Mouse (Mus musculus): ENCODE measurements at regions not wholly inside any gene's neighbourhood (a gene's known extent, or its start where the extent isn't known, plus 50 kb on each side); places are given as distances from the start of the nearest gene placed in this dataset.

DNA sequence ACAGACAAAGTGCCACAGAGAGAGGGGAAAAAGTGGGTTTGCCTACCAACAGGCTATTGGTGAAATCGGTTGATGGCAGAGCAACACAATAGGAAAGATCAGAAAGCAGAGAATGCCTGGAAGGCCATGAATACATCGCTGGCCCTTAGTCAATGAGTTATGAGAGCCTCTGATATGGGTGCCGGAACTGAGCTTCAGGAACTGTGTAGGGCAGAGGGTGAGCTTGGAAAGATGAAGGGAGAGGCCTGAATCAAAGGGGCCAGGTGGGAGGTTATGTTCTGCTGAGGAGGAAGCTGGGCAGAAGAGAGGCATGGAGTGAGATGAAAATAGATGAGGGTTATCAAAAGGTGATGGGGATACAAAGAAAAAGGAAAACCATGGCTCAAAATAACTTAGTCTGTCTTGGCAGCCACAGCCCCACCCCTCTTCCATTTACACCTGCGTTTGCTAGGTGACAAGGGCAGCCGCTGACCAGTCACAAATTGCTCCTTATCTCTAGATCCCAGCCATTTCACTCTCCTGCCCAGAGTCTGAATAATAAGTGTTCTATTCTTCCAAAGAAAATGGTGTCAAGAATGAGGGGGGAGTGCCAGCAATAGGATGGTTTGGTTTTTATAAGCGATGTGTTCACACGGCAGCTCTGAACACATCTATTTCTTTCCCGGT is 77.7 kb upstream of the Rad23b start:
- no peak for TF ChIP-seq MAX (IDR thresholded peaks at IDR 0.05; ENCODE audit: low read length)
- no peak for TF ChIP-seq GABPA (IDR thresholded peaks at IDR 0.05; ENCODE audit: insufficient replicate concordance, low read depth, low read length)
- no peak for TF ChIP-seq EP300 (IDR thresholded peaks at IDR 0.05; ENCODE audit: low read length)
- TF ChIP-seq CTCF (conservative IDR thresholded peaks at IDR 0.05 in 1 of 2, IDR thresholded peaks at IDR 0.05 in 1 of 2; ENCODE audit: low read depth in 2 of 2, low read length in 2 of 2): no peak
- TF ChIP-seq KAT2A (IDR thresholded peaks at IDR 0.05; ENCODE audit: insufficient replicate concordance, low read length): no peak
- TF ChIP-seq JUND (conservative IDR thresholded peaks at IDR 0.05; ENCODE audit: low read depth, low read length): no peak

Measured in CH12.LX (cell line).